Mouse (Mus musculus) midbrain, postnatal 0 days (tissue): ENCODE results near the gene Alkbh8. TPM values are rescaled to one million over a fixed set of nuclear protein-coding genes. Genes with fewer than 3 reads are reported as not detected.
"Not testable (repeated sequence)": the region's sequence is repeated elsewhere in the genome, so short reads cannot be mapped to it uniquely, and the experiment has no call there.

Source experiments
- ATAC-seq: fragments of 200-750 bp; cut with Nextera tagmentation; 2 replicates; pipeline ENCODE4 v1.8.0; 2017; ENCODE audit warnings: moderate number of reproducible peaks, mild to moderate bottlenecking, moderate TSS enrichment, moderate library complexity; ENCODE audit not compliant: low FRiP score
- DNase-seq: peaks from one replicate; pipeline ENCODE4 v3.0.0-alpha.2; 2015; ENCODE audit warnings: low spot score
- H3K27ac ChIP-seq: fragments of 300-500 bp; sonication (generic); 2 replicates; pipeline ENCODE4 v1.5.1; 2014; ENCODE audit warnings: low read depth, mild to moderate bottlenecking, low read length, mixed read lengths
- H3K27me3 ChIP-seq: fragments of 300-500 bp; sonication (generic); 2 replicates; pipeline ENCODE4 v1.6.1; 2014; ENCODE audit warnings: low read length, control low read depth, mixed read lengths; ENCODE audit not compliant: insufficient read depth
- H3K36me3 ChIP-seq: fragments of 300-500 bp; sonication (generic); 2 replicates; pipeline ENCODE4 v1.6.1; 2014; ENCODE audit warnings: low read length, control low read depth, mixed read lengths; ENCODE audit not compliant: insufficient read depth
- H3K4me1 ChIP-seq: fragments of 300-500 bp; sonication (generic); 2 replicates; pipeline ENCODE4 v1.6.1; 2014; ENCODE audit warnings: mild to moderate bottlenecking, control low read depth, antibody characterized with exemption, low read length, mixed read lengths; ENCODE audit not compliant: insufficient read depth
- H3K4me2 ChIP-seq: fragments of 300-500 bp; sonication (generic); 2 replicates; pipeline ENCODE4 v1.6.1; 2014; ENCODE audit warnings: low read depth, mild to moderate bottlenecking, low read length, mixed read lengths; ENCODE audit not compliant: poor library complexity, severe bottlenecking
- H3K4me3 ChIP-seq: fragments of 300-500 bp; sonication (generic); 2 replicates; pipeline ENCODE4 v1.5.1; 2014; ENCODE audit warnings: low read depth, mild to moderate bottlenecking, low read length, moderate library complexity
- H3K9ac ChIP-seq: fragments of 300-500 bp; sonication (generic); replicated peaks from 2 replicates; pipeline ENCODE4 v1.6.1; 2014; ENCODE audit warnings: mild to moderate bottlenecking, low read length, moderate library complexity, mixed read lengths; ENCODE audit not compliant: poor library complexity, severe bottlenecking
- H3K9me3 ChIP-seq: fragments of 300-500 bp; sonication (generic); 2 replicates; pipeline ENCODE4 v1.6.1; 2016; ENCODE audit warnings: low read length, control low read depth
- CTCF ChIP-seq: IDR thresholded peaks from 2 replicates; pipeline ENCODE4 v1.5.1; 2016; ENCODE audit warnings: antibody characterized with exemption, mild to moderate bottlenecking
- WGBS: fragments of 180-500 bp; shearing (Covaris S2); extraction: QIAGEN DNeasy Blood & Tissue Kit; methylation state at CpG from one replicate; pipeline ENCODE4 v1.1.7; 2014; 5-methylcytosine and 5-hydroxymethylcytosine counted together
- polyA plus RNA-seq: library from polyadenylated mRNA; unstranded; fragments of >200 nt; fragmentation: Nextera tagmentation; extraction: Ambion mirVana; gene quantifications from 2 replicates; pipeline ENCODE4 v1.2.1, GENCODE M21; 2015
- total RNA-seq: library from RNA; depleted of rRNA; stranded (reverse); fragments of >200 nt; gene quantifications from 2 replicates; pipeline ENCODE4 v1.2.3, GENCODE M21; 2014; rRNA removed

Gene Alkbh8
- total RNA-seq (20.4 and 29.4 TPM in 2 replicates), polyA plus RNA-seq (45.9 and 50.8 TPM in 2 replicates)

DNA sequence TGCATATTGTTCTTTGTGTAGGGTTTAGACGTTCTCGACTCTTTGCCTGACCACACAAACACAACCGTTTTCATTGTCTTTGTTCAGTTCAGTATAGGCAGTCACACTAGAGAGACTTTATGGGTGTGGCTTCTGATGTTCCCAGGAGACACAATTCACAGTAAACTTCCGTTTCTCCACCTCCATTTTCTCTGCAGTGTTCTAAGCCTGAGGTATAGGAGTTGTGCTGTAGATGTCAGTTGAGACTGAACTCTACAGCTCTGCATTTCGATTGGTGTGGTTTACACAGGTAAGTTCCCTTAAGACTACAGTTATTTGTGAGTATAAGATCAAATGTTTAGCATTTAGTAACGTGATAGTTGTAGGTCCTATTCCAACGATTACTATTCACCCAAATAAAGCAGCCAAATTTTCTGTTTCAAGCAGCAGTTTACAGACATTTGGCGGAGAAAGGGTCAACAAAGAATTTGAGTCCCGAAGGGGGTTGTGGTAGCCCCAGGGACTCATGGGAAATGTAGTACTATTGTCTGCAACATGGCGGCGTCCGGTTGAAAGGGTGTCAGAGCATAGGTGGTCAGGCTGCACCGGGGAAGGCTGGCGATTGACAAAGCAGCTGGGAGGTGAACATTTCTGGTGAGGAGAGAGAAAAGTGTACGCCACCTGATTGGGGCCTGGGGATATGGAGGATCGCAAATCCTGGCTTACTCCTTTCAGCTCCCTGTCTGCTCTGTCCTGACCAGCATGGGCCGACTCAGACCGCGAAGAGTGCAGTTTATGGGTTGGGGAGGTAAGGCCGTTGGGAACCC lies at the start of gene Alkbh8:
TSS of gene Alkbh8 (plus strand) at position 179 of the 806 bp plus-strand sequence.
- Histone ChIP-seq H3K9me3 (no peaks in the 10 kb centered on the region), H3K27ac (peak within 1 kb of the TSS; percentile 81), H3K36me3 (peaks cover 9% of the 10 kb centered on the region), H3K9ac (peak within 1 kb of the TSS; percentile 83), H3K4me1 (no peaks in the 10 kb centered on the region), H3K27me3 (no peaks in the 10 kb centered on the region), H3K4me3 (peak within 1 kb of the TSS; percentile 73), H3K4me2 (peak within 1 kb of the TSS; percentile 59)
- DNase-seq = peak; percentile 95
- 1% methylated on average over 20 of the region's 20 CpGs for WGBS
- peak; percentile 36 for TF ChIP-seq CTCF
- ATAC-seq = peak; percentile 97

DNA sequence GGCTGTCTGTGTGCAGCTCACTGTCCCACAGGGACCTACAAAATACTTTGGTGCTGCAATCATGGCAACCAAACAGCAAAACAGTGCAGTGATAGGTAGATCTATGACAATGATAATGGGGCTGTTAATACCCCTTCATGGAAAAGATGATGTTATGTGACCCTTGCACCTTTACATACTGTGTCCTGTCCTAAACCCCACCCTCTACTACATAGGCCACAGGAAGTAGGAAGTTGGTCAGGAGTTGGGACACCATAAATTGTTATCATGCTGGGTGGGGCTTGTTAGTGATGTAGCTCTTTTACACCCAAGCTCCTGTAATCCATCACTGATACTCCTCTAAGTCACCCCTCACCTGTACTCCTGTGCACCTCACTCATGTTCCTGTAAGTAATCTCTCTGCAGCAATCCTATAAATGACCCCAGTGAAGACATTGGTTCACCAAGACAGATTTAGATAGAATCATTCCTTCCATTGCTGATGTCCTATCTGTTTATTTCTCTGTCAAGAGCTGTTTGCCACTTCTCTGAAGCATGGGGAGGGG lies 25.6 kb upstream of the Alkbh8 start:
- ATAC-seq (no peak), DNase-seq (no peak)
- H3K4me3 ChIP-seq = no peak overlapping the region
- H3K4me1 ChIP-seq = no peaks in the 10 kb centered on the region
- H3K36me3 ChIP-seq = no peaks in the 10 kb centered on the region
- H3K9me3 ChIP-seq = peaks cover 9% of the 10 kb centered on the region; the same call in 1 of the 2 replicates
- TF ChIP-seq CTCF = no peak
- H3K9ac ChIP-seq = no peak overlapping the region
- no peak overlapping the region for H3K4me2 ChIP-seq
- H3K27me3 ChIP-seq = no peaks in the 10 kb centered on the region
- no peak overlapping the region for H3K27ac ChIP-seq

DNA sequence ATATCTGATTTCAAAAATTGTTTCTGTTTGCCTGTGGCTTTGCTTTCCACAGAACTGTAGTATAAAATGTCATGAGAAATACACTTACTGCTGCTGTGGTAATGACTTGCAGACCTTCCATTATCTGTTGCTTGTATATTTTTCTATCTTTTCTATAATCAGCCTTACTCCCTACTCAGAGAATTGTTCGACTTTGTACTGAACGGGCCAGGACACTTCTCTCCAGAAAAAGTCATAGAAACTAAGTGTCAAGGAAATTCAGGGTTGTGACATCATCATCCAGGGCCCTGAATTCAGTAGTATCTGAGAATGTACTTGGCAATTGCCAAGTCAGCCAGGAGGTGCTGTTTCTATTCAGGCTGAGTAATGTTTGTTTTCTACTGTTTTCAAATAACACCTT lies 24.9 kb upstream of the Alkbh8 start:
- Histone ChIP-seq H3K27me3 (no peaks in the 10 kb centered on the region), H3K4me3 (no peak overlapping the region), H3K4me2 (no peak overlapping the region), H3K9ac (no peak overlapping the region), H3K4me1 (no peaks in the 10 kb centered on the region), H3K36me3 (no peaks in the 10 kb centered on the region), H3K9me3 (peaks cover 9% of the 10 kb centered on the region; the same call in 1 of the 2 replicates), H3K27ac (no peak overlapping the region)
- no peak for TF ChIP-seq CTCF
- WGBS = 80% methylated on average over 2 of the region's 2 CpGs
- no peak for DNase-seq
- no peak; the same call in 1 of the 2 replicates for ATAC-seq

DNA sequence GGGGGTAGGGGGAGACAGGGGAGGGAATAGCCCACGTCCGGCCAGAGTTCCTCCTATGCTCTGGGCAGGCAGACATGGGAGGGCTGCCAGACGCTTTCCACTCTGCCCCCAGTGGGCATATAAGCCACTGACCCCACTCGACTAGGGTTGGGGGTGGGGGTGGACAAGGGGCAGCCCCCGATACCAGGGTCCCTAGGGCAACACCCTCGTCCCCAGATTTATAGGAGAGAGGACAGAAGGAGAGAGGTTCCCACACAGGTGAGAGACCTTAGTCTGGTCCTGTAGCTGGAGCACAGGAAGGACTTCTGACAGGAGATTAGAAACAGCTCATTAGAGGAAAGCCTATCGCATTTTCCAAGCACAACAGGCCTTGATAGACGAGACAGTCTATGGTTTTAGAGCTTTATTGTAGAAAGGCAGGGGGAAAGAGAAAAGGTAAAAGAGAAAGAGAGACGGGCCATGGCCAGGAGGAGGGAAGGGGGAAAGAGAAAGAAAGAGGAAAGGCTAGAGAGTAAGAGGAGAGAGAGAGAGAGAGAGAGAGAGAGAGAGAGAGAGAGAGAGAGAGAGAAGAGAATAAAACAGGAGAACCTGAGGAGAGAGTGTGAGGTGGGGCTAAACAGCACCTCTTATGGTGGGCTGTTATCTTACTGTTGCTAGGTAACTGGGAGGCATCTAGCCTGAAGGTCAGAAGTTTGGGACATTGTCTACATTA lies 7.4 kb upstream of the Alkbh8 start:
- not testable (repeated sequence) for H3K4me2 ChIP-seq, DNase-seq, H3K36me3 ChIP-seq, ATAC-seq, H3K4me3 ChIP-seq, H3K27ac ChIP-seq, H3K9me3 ChIP-seq, H3K4me1 ChIP-seq, H3K27me3 ChIP-seq, H3K9ac ChIP-seq
- WGBS = 65% methylated on average over 9 of the region's 9 CpGs

DNA sequence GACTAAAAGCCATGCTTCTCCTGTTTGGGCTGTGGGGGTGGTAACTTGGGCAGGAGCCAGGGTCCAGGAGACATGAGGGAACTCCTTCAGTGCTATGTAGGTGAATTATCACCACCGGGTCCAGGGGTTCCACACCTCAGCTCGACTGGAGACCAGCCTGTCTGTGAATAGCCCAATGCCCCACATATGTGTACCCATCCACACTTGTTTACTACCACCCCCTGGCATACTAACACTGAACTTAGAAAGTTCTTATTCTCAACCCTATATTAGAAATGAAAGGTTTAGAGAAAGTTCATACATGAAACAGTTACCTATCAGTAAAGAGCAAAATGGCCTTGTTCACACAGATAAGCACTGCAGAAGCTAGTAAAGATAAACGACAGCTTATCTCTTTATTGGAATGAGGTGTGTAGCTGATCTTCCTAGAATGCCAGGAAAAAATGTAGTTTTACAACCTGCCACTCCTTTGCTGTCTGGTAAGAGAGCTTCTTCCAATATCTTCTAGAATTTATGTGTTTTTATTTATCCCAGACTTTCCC lies 6.8 kb upstream of the Alkbh8 start:
- no peaks in the 10 kb centered on the region for H3K9me3 ChIP-seq
- no peak overlapping the region for H3K4me2 ChIP-seq
- ATAC-seq (no peak), DNase-seq (no peak)
- H3K36me3 ChIP-seq = no peaks in the 10 kb centered on the region
- H3K9ac ChIP-seq = no peak overlapping the region
- no peak for TF ChIP-seq CTCF
- H3K27me3 ChIP-seq = no peaks in the 10 kb centered on the region
- no peaks in the 10 kb centered on the region for H3K4me1 ChIP-seq
- no peak overlapping the region for H3K27ac ChIP-seq
- H3K4me3 ChIP-seq = no peak overlapping the region
- WGBS = 68% methylated on average over 3 of the region's 3 CpGs

DNA sequence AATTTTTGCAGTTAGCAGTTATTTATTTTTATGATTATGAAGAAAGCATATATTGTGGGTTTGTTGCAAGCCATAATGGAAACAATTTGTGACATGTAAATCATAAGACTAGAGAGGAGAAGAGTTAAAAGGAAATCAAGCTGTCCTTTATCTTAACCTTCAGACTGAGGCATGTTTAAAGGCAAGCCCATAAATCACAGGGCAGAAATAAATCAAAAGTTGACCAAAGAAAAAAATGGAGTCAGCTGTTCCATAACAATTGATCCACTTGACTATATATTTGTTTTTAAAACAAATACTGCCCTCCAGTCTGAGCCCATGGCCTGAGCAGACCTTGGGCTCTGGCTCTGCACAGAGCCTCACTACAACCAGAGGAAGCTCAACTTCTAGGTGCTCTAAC lies 4.6 kb upstream of the Alkbh8 start:
- Histone ChIP-seq H3K9ac (no peak overlapping the region), H3K9me3 (no peaks in the 10 kb centered on the region), H3K4me1 (no peaks in the 10 kb centered on the region), H3K36me3 (no peaks in the 10 kb centered on the region), H3K27me3 (no peaks in the 10 kb centered on the region), H3K4me3 (no peak overlapping the region), H3K4me2 (no peak overlapping the region), H3K27ac (no peak overlapping the region)
- ATAC-seq = no peak
- no peak for TF ChIP-seq CTCF
- DNase-seq = no peak
